Mouse (Mus musculus) G1E (cell line): ENCODE data around the gene Nmnat2.

Experiments used
- CTCF ChIP-seq: IDR thresholded peaks from 2 replicates; pipeline ENCODE4 v1.5.1; 2012; ENCODE audit warnings: low read depth, low read length, inconsistent platforms, mixed read lengths
- TAL1 ChIP-seq: conservative IDR thresholded peaks from 2 replicates; pipeline ENCODE4 v1.6.1; 2012; ENCODE audit warnings: low read depth, low read length, inconsistent platforms, mixed read lengths

DNA sequence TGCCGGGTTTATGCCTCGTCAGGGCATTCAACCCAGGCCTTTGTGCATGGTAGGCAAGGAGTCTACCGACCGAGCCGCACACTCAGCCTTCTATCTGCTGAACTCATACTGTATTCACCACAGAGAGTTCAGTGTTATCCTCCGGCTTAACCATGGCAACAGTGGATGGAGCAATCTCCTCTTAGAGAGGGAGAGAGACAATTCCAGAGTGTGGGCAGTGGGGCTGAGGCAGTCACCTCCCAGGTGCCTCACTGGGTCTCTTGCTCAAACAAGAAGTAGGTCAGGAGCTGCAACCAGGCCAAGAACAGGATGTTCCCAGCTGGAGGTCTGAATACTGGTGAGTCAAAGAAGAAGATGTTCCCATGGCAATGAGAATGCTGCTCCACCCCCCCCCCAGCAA is 56.8 kb downstream of the Nmnat2 start:
- no peak for TF ChIP-seq CTCF
- no peak for TF ChIP-seq TAL1
